Mouse (Mus musculus) retina, postnatal 1 day (tissue): ENCODE measurements around the gene Plpp3.

ENCODE experiments used
- DNase-seq: peaks from one replicate; pipeline ENCODE4 v3.0.0-alpha.2; 2012

Plpp3 gene

GRCm38 (mm10) chr4:105157276-105158168, at the start of gene Plpp3:
TSS of gene Plpp3 (plus strand) at chr4:105157347.
- peak; percentile 90 for DNase-seq

- DNase-seq: no peak
Measured at GRCm38 (mm10) chr4:105107943-105108640, 49.1 kb upstream of the Plpp3 start.

DNA sequence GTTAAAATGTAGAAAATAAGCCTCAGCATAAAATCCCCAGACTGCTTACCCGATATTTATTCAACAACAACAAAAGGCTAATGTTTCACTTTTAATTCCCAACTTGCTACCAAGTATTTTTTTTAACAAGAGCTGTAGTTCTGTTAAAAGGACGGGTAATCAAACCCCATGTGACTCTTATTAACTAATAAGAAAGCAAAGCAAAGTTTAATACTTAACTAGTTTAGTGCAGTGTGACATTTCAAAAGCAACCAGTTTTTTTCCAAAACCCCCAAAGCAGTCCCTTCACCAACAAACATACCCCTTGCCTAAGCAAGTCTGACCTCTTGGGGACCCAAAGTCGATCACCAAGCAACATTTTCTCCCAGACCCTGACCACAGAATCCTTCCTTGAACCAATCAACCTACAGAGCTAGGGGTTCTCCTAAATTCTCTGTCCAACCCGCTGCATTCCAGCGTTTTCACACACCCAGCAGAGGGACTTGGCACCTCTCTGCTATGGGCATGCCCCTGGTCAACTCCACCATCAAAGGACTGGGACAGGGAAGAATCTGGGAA, 48.4 kb upstream of the Plpp3 start:
- no peak for DNase-seq

DNA sequence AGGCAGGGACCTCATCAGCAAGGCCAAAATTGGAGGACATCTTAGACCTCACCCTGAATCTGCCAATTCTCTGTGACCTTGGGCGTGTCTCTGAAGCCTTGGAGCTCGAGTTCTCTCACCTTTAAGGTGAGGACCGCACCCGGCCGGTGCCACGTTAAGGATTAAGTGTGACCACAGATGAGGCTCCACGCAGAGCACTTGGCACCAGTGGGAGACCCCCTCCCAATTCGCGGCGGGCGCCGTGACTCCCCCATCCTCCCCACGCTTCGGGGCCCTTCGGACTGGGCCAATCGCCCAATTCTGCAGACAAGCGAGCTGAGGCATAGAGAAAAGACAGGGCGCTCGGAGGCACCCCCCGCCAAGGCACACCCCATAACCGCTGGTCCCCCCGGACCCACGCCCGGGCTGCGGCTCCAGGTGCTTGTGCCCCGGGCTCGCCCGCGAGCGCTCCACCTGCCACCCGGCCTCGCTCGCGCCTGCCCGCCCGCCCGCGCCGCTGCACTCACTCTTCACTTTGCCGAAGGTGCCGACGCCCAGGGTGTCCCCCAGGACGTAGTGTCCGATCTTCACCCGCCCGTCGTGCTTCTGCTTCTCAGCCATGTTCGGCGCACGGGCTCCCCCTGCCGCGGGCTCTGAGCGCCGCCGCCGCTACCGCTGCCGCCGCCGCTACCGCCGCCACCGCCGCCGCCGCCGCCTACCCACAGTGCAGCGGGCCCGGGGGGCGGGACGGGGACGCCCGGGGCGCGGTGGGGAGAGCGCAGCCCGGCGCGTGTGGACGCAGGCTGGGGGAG, 47.8 kb upstream of the Plpp3 start, which contains the start of gene Prkaa2:
Gene Prkaa2, minus strand, starts transcription at position 692 of the 791 bp plus-strand sequence.
- peak; percentile 84 for DNase-seq

DNA sequence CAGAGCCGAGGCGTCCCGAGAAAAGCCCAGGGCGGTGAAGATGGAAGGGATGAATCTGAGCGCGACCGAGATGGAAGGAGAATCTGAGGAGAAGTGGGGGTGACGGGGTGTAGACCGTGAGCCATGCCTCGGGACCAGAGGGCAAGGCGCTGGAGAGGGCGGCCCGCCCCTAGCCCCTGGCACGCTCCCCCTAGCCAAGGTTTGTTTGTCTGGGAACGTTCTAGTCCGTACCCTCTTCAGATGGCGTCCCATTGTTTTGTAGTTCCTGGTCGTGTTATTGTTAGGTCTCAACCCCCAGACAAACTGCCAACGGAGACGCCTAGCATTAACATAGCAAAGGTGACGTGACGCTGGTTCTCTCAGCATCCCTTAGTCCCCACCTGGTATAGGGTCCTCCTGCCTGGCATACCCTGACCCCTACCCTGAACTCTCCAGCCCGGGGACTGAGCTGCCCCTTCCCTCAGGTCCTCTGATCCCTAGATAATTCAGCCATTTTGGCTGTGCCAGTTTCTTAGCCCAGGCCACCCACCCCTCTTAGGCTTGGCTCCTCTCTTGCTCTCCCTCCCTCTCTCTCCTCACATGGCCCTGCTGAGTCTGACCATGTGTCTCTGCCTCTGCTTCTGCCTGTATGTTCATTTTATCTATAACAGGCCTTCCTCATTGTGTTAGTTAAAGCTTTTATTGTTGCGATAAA, 47.0 kb upstream of the Plpp3 start:
- DNase-seq: peak; percentile 67

GRCm38 (mm10) chr4:105110684-105111035, 46.5 kb upstream of the Plpp3 start:
- DNase-seq: no peak

DNA sequence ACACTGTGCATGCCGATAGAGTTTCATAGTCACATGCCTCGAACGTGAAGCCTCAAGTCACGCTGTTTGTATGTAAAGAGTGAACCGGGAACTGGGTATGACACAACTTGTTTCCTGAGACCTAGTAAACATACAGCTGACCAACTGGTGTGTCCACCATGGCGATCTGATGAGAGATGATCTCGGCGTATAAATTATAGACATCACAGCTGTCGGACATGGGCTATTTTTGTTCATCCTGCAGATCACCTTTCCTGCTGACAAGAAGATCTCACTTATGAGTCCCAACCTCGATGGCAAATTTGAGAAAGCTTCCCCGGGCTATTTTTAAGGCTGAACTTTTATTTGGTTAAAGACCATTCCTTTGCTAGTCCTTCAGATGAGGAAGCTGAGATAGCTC, 45.4 kb upstream of the Plpp3 start:
- DNase-seq: no peak

- DNase-seq: no peak
Measured at GRCm38 (mm10) chr4:105113042-105113441, 44.1 kb upstream of the Plpp3 start.

GRCm38 (mm10) chr4:105113468-105113867, 43.7 kb upstream of the Plpp3 start:
- no peak for DNase-seq

DNA sequence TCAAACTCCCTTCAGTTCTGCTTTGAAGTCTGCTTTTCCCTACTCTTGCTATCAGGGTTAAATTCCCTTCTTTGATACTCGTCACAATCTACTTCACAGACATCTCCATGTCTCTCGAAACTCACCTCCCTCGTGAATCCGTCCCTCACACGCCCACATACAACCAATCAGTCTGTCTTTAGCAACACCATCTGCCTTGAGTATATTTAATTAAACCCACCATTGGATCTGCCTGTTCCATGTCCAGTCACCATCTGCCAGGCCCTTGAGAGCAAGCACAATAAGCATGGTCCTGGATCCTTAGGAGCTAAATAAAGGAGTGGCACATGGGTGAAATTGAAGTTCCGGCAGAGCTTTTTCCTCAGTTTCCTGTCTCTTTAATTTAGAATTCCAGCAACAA, 36.1 kb upstream of the Plpp3 start:
- peak; percentile 36 for DNase-seq

DNA sequence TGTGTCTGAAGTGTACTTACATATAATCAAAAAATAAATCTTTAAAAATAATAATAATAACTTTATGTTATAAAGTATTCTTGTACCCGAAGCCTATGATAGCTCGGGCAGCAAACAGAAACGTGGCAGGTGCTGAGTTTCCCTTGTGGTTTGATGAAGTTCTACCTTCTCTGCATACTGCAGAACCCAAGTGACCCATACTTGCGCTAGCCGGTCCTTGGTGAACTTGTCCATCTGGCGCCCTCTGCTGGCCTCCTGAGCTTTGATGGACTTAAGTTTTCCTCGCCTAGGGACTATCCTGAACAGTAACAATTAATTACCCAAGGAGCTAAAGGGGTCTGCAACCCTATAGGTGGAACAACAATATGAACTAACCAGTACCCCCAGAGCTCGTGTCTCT, 34.7 kb upstream of the Plpp3 start:
- DNase-seq: peak; percentile 77

DNA sequence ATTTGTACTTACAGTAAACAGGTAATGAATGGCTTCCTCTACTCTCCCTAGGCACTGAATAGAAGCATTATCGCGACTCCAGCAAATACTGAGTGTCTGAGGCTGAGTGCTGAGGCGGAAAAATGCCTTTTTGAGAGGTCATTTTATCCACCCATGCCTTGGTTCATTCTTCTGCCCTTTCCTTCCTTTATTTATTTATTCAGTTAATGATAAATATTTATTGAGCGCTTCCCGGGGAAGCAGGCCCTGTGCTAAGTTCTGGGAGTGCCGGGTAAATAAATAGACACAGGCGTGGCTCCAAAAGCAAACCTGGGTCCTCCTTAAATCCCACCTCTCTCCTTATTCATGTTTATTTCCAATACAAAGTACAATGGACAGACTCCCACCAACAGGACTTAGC, 27.9 kb upstream of the Plpp3 start:
- no peak for DNase-seq

DNA sequence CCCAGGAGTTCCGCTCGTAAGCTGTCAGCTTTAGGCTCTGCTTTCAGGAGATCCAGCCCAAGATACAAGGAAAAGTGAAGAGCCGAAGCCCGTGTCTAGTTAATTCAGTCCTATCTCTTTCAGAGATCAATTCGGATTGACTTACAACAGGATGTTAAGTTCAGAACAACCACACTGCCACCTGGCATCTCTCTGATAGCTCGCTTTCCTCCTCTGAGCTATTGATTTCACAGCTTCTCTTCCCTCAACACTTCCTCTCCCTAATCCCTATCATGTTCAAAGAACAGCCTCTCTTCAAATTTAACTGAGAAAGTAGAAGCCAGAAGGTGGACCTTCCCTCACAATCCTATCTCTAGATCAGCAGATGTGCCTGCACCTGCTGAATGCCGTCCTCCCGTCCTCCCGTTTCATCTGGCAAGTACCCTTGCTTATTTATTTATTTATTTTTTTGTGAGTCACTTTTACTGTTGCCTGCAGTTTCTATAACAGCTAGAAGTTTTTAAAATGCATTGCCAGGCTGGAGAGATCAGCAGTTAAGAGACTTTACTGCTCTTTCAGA, 25.3 kb upstream of the Plpp3 start:
- no peak for DNase-seq

DNA sequence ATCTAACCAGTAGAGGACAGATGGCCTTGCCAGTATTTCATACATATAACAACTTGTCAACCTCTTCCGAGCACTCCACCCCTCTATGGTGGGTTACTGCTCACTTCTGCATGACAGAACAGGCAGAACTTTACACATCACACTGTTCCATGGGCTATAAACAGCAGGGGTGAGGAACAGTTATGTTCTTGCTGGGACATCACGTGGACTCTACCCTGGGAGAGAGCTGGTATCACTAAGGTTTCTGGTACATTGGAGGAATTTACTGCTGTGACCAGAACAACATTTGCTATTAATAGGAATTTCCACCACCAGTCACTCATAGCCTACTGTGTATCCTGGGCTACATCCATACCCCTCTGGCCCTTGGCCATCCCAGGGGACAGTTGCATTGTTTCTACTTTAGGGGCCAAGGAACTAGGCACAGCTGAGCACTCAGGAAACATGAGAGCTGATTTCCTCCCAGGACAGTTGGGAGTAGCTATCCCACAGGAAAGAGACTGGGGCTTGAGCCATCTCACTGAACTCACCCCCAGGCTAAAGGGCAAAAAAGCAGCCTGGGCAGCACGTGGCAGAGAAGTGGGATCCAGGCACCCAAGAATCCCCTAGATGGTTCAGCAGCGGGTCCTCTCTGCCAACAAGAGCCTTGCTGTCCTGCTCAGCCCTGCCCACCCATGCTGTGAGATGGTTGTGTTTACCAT, 23.6 kb upstream of the Plpp3 start:
- no peak for DNase-seq

DNA sequence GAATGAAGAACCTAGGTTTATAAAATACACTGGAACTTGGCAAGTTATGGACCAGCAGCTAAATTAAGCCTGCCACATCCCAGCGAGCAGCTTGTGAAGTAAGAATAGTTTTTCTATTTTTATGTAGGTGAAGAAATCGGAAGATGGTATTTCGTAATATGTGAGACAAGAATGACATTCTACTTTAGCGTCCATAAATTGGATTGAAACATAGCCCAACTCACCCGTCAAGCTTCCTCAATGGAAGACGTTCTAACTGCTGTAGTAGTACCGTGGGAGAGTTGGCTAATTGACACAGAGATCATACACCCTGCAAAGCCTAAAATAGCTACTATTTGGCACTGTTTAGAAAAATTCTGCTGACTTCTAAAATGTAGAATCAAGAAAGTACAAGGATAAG, 7.7 kb upstream of the Plpp3 start:
- no peak for DNase-seq

- DNase-seq: peak; percentile 88
Measured at GRCm38 (mm10) chr4:105151911-105152690, 5.0 kb upstream of the Plpp3 start.

DNA sequence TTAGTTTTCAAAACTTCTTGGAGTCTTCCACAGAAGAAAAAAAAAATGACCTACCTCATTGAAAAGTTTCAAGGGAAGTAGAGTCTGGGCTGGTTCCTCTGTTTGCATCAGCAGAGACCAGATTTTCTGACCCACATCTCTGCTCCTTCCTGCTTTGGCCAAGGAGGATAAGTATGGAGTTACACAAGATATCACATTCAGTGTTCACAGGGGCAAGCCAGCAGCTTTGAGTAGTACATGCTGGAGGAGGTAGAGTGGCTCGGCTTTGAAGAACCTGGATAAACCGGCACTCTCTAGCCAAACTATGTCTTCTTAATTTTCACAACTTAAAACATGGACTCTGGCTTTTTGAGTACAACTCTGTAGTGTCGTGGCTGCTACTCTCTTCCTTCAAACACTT, 3.9 kb upstream of the Plpp3 start:
- no peak for DNase-seq

GRCm38 (mm10) chr4:105156281-105156680, 866 bp upstream of the Plpp3 start:
- no peak for DNase-seq

GRCm38 (mm10) chr4:105156955-105157275, 232 bp upstream of the Plpp3 start:
- no peak for DNase-seq

GRCm38 (mm10) chr4:105158169-105158555, 1.0 kb downstream of the Plpp3 start:
- peak; percentile 86 for DNase-seq
